ENCODE assay signal across 8 mouse cellular contexts in the genomic region with DNA sequence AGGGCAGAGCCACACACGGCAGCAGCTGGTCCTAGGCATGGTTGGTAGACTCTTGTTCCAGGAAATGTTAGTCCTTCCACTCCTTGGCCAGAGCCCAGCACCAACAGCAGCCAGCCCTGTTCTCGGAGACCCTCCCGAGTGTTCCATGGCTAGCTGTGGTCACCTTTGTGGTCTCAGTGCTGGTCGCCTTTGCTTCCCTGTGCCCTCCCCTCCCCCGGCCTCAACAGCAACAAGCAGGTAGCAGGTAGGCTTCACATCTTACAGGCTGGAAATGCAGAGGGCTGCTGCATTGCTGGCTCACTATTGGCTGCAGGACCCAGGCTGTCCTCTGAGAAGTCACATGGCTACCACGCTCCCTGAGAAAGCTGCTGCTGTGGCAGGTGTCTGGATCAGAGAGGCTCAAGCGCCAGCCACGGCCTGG.
A peak's percentile ranks its signal among the peaks of the same experiment; 100 is the strongest.
DNase-seq lines count a peak whose midpoint lies in the region; ATAC-seq lines count a peak whose summit lies in the region.
"Had no signal": no experiment of that assay in that cellular context is flagged by ENCODE, and none has a peak within 500 bp of the region (broad histone marks: within the 10 kb centered on the region; RNA-seq: fewer than 3 reads in every experiment).

No protein-coding gene starts in this region.

- no peaks in the 10 kb centered on the region for H3K9me3 ChIP-seq in heart, embryonic 11.5 days (replicated peaks; ENCODE audit: control insufficient read depth, low read length)
- H3K9me3 ChIP-seq in hindbrain, embryonic 16.5 days (ENCODE audit: control insufficient read depth, low read length) = no peaks in the 10 kb centered on the region
- H3K9me3 ChIP-seq: midbrain, embryonic 12.5 days had no signal

- H3K27ac ChIP-seq in heart, embryonic 11.5 days (ENCODE audit: low read depth, low read length) = 0 out of 2 replicates have a peak overlapping the region, but pooled peaks have one; percentile 69
- H3K27ac ChIP-seq in hindbrain, embryonic 16.5 days (ENCODE audit: low read depth, low read length) = peak overlapping the region; percentile 48; the same call in 1 of the 2 replicates
- H3K27ac ChIP-seq: midbrain, embryonic 12.5 days had no signal

- no peaks in the 10 kb centered on the region for H3K36me3 ChIP-seq in heart, embryonic 11.5 days (ENCODE audit: control insufficient read depth, insufficient read depth, low read length)
- no peaks in the 10 kb centered on the region for H3K36me3 ChIP-seq in hindbrain, embryonic 16.5 days (ENCODE audit: control insufficient read depth, insufficient read depth, low read length)
- H3K36me3 ChIP-seq: midbrain, embryonic 12.5 days had no signal

- H3K4me1 ChIP-seq in heart, embryonic 11.5 days (ENCODE audit: control insufficient read depth, insufficient read depth, low read length) = peaks cover 51% of the 10 kb centered on the region
- H3K4me1 ChIP-seq in hindbrain, embryonic 16.5 days (ENCODE audit: control insufficient read depth, insufficient read depth, low read depth, low read length) = peaks cover 25% of the 10 kb centered on the region; the same call in 1 of the 2 replicates

- WGBS in heart, embryonic 11.5 days (ENCODE audit: insufficient replicate concordance) = 68% methylated on average over 8 of the region's 8 CpGs
- WGBS in hindbrain, embryonic 16.5 days = 67% methylated on average over 8 of the region's 8 CpGs

- no peak overlapping the region for H3K4me2 ChIP-seq in heart, embryonic 11.5 days
- no peak overlapping the region for H3K4me2 ChIP-seq in hindbrain, embryonic 16.5 days (ENCODE audit: low read length)
- H3K4me2 ChIP-seq: midbrain, embryonic 12.5 days had no signal

- DNase-seq in heart, adult 9 months (ENCODE audit: low spot score in 2 of 2) = no peak
- DNase-seq in urinary bladder, adult 2 months (ENCODE audit: low spot score) = peak; percentile 26
- no peak for DNase-seq in urinary bladder, postnatal 4 days (ENCODE audit: low spot score in 2 of 2)
- DNase-seq in yolk sac, embryonic 10.5 days (ENCODE audit: low spot score) = peak; percentile 57
- DNase-seq in thymus, postnatal 14 days = no peak

- no peak overlapping the region for H3K4me3 ChIP-seq in heart, embryonic 11.5 days (ENCODE audit: low read depth, low read length)
- no peak overlapping the region for H3K4me3 ChIP-seq in hindbrain, embryonic 16.5 days (ENCODE audit: low read length)
- H3K4me3 ChIP-seq: midbrain, embryonic 12.5 days had no signal

- peak overlapping the region; percentile 39; the same call in 1 of the 2 replicates for H3K9ac ChIP-seq in heart, embryonic 11.5 days (ENCODE audit: low read depth, low read length)
- peak overlapping the region; percentile 11; the same call in 1 of the 2 replicates for H3K9ac ChIP-seq in hindbrain, embryonic 16.5 days (ENCODE audit: low read depth, low read length)
- H3K9ac ChIP-seq: midbrain, embryonic 12.5 days had no signal

- no peak for ATAC-seq in heart, embryonic 11.5 days (replicated peaks; ENCODE audit: insufficient number of reproducible peaks, low FRiP score, low TSS enrichment)
- ATAC-seq in hindbrain, embryonic 16.5 days = no peak

- no peaks in the 10 kb centered on the region for H3K27me3 ChIP-seq in heart, embryonic 11.5 days (ENCODE audit: control insufficient read depth, insufficient read depth, low read length)
- H3K27me3 ChIP-seq in hindbrain, embryonic 16.5 days (replicated peaks; ENCODE audit: control insufficient read depth, insufficient read depth, low read length) = no peaks in the 10 kb centered on the region

Comparison
In these comparisons a context has a peak if more than half of its experiments do, and no peak if none do; other contexts are left out.
1. DNase-seq: peak in urinary bladder, adult 2 months (single experiment) and yolk sac, embryonic 10.5 days (single experiment); none in heart, adult 9 months (0 of 2), urinary bladder, postnatal 4 days (0 of 2) and thymus, postnatal 14 days (single experiment).